Mouse (Mus musculus): ENCODE data around the gene Fam196a. TPM values are rescaled to one million over a fixed set of nuclear protein-coding genes. Genes with fewer than 3 reads are reported as not detected.
A peak's percentile ranks its signal among the peaks of the same experiment; 100 is the strongest.

Fam196a gene
- total and polyA plus RNA-seq, 2 experiments from 2014 or later, result 7.9 to 21.2 TPM

DNA sequence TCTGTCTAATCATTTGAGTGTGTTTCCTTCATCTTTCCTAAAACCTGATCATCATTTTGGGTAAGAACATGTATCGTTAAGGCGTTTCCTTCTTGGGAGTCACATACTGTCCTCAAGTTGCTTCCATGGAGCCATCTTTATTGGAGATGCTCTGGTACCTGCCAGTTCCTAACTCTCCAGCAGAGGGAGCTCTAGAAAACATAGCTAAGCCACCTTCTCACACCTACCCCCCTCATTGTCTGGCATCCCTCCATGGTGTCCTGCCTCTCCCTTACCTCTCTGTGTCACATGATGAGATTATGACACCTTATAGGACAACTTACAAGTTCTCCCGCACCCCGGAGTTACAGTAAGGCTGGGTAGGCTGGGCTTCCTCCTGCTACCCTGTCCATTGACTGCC is 45.3 kb downstream of the Fam196a start:
- Histone ChIP-seq H3K27me3 (ENCODE audit: insufficient read depth, low read length) (no peaks in the 10 kb centered on the region), H3K9me3 (ENCODE audit: low read length) (no peaks in the 10 kb centered on the region), H3K27ac (no peak overlapping the region), H3K36me3 (ENCODE audit: insufficient read depth, low read length) (no peaks in the 10 kb centered on the region), H3K4me1 (ENCODE audit: insufficient read depth, low read length) (no peaks in the 10 kb centered on the region), H3K9ac (replicated peaks; ENCODE audit: low read length) (no peak overlapping the region), H3K4me2 (ENCODE audit: low read depth, low read length) (no peak overlapping the region), H3K4me3 (ENCODE audit: low read length) (no peak overlapping the region)
- peak; percentile 56 for TF ChIP-seq CTCF (IDR thresholded peaks at IDR 0.05; ENCODE audit: low read depth)
- ATAC-seq (no peak), DNase-seq (ENCODE audit: low spot score) (no peak)
- WGBS, result 95% methylated on average over 4 of the region's 4 CpGs

DNA sequence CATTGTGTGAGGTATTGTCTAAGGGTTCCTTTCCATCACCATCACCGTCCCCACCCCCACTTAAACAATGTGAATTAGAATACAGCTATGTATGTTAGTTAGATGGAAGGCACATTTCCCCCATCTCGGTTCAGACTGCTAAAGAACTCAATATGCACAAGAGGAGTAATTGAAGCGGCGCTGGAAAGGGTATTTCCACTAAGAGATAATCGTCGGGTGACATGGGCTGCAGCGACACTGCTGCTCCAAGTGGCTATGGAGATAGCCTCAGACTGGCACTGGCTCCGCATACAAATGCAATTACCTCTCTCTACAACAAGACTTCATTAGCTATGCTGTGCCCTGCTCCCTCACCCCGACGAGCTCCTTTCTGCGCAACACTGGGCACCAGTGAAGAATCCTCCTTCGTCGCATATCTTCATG is 45.8 kb downstream of the Fam196a start:
- Histone ChIP-seq H3K36me3 (ENCODE audit: insufficient read depth, low read length) (no peaks in the 10 kb centered on the region), H3K27me3 (ENCODE audit: insufficient read depth, low read length) (no peaks in the 10 kb centered on the region), H3K4me3 (ENCODE audit: low read length) (no peak overlapping the region), H3K9ac (replicated peaks; ENCODE audit: low read length) (no peak overlapping the region), H3K9me3 (ENCODE audit: low read length) (no peaks in the 10 kb centered on the region), H3K4me1 (ENCODE audit: insufficient read depth, low read length) (no peaks in the 10 kb centered on the region), H3K4me2 (ENCODE audit: low read depth, low read length) (no peak overlapping the region), H3K27ac (no peak overlapping the region)
- 60% methylated on average over 13 of the region's 13 CpGs for WGBS
- ATAC-seq (no peak), DNase-seq (ENCODE audit: low spot score) (peak; percentile 44)
- 0 out of 2 replicates have a peak, but pooled peaks have one; percentile 7 for TF ChIP-seq CTCF (IDR thresholded peaks at IDR 0.05; ENCODE audit: low read depth)

DNA sequence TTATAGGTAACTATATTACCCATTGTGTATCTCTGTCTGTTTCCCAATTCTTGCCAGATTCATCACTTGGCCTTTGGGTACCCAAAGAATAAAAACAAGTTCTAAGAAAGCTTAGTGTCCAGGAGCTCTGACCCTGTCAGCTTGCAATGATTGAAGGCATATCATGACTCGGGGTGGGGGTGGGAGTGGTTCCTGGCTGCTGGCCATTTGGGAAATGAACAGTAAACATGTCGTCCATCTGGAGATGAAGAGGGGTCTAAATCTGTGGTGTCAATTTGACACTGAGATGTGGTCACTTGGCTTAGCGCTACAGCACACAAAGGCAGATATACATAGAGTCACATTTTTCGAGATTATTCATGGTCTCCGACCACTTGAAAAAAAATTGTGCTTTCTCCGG is 54.7 kb downstream of the Fam196a start:
- 56% methylated on average over 6 of the region's 6 CpGs for WGBS
- H3K4me1 ChIP-seq (ENCODE audit: insufficient read depth, low read length), result no peaks in the 10 kb centered on the region
- no peak overlapping the region for H3K9ac ChIP-seq (replicated peaks; ENCODE audit: low read length)
- H3K27me3 ChIP-seq (ENCODE audit: insufficient read depth, low read length), result no peaks in the 10 kb centered on the region
- H3K4me2 ChIP-seq (ENCODE audit: low read depth, low read length), result no peak overlapping the region
- DNase-seq (ENCODE audit: low spot score) (peak; percentile 30), ATAC-seq (no peak)
- H3K9me3 ChIP-seq (ENCODE audit: low read length), result no peaks in the 10 kb centered on the region
- no peak overlapping the region for H3K27ac ChIP-seq
- no peak overlapping the region for H3K4me3 ChIP-seq (ENCODE audit: low read length)
- TF ChIP-seq CTCF (IDR thresholded peaks at IDR 0.05; ENCODE audit: low read depth), result no peak
- H3K36me3 ChIP-seq (ENCODE audit: insufficient read depth, low read length), result no peaks in the 10 kb centered on the region; the same call in 1 of the 2 replicates

GRCm38 (mm10) chr7:134880431-134880830 is 57.8 kb downstream of the Fam196a start:
- Histone ChIP-seq H3K9me3 (ENCODE audit: low read length) (no peaks in the 10 kb centered on the region), H3K36me3 (ENCODE audit: insufficient read depth, low read length) (no peaks in the 10 kb centered on the region), H3K27me3 (ENCODE audit: insufficient read depth, low read length) (no peaks in the 10 kb centered on the region), H3K9ac (replicated peaks; ENCODE audit: low read length) (no peak overlapping the region), H3K4me1 (ENCODE audit: insufficient read depth, low read length) (no peaks in the 10 kb centered on the region), H3K4me3 (ENCODE audit: low read length) (no peak overlapping the region), H3K4me2 (ENCODE audit: low read depth, low read length) (no peak overlapping the region), H3K27ac (no peak overlapping the region)
- no peak for DNase-seq (ENCODE audit: low spot score)
- no peak for TF ChIP-seq CTCF (IDR thresholded peaks at IDR 0.05; ENCODE audit: low read depth)
- no peak for ATAC-seq
- 43% methylated on average over 6 of the region's 6 CpGs for WGBS

GRCm38 (mm10) chr7:134878985-134879384 is 59.2 kb downstream of the Fam196a start:
- H3K36me3 ChIP-seq (ENCODE audit: insufficient read depth, low read length), result no peaks in the 10 kb centered on the region
- no peak for TF ChIP-seq CTCF (IDR thresholded peaks at IDR 0.05; ENCODE audit: low read depth)
- H3K4me1 ChIP-seq (ENCODE audit: insufficient read depth, low read length), result no peaks in the 10 kb centered on the region
- no peak overlapping the region for H3K9ac ChIP-seq (replicated peaks; ENCODE audit: low read length)
- H3K27ac ChIP-seq, result no peak overlapping the region
- H3K4me3 ChIP-seq (ENCODE audit: low read length), result no peak overlapping the region
- H3K9me3 ChIP-seq (ENCODE audit: low read length), result no peaks in the 10 kb centered on the region
- no peak for ATAC-seq
- 29% methylated on average over 6 of the region's 6 CpGs for WGBS
- no peak overlapping the region for H3K4me2 ChIP-seq (ENCODE audit: low read depth, low read length)
- DNase-seq (ENCODE audit: low spot score), result no peak
- H3K27me3 ChIP-seq (ENCODE audit: insufficient read depth, low read length), result no peaks in the 10 kb centered on the region

DNA sequence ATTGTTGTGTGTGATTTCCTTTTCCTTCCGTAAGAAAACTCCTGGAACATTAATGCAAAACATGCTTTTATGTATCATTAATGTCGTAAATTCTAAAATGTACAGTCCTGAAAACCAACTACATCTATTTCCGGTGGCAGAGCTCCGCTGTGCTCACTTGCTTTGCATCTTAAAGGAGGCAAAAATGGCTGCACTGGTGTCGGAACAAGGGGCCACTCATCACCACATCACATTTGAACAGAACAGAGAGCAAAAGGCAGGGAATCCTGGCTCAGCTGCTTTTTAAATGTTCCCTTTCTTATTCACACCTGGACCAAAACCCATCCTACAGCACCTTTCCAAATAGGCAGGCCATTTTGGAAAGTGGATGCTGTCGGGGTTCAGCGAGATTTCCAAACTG is 65.2 kb downstream of the Fam196a start:
- 85% methylated on average over 7 of the region's 7 CpGs for WGBS
- ATAC-seq, result no peak

DNA sequence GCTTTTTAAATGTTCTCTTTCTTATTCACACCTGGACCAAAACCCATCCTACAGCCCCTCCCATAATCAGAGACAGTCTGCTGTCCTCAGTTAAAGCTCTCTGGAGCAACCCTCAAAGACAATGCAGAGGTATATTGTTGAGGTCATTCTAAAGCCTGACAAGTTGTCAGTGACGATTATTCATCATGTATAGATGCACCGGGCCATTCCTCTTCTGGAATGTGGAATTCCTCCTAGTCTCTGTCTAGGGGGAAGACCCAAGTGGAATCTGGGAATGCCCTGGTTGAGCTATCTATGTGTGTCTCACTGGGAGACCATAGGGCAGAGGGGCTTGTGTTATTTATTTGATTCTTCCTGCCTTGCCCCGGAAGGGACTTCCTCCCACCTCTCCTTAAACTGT is 65.7 kb downstream of the Fam196a start:
- no peak overlapping the region for H3K27ac ChIP-seq
- DNase-seq (ENCODE audit: low spot score) (no peak), ATAC-seq (no peak)
- no peaks in the 10 kb centered on the region for H3K9me3 ChIP-seq (ENCODE audit: low read length)
- no peak overlapping the region for H3K9ac ChIP-seq (replicated peaks; ENCODE audit: low read length)
- no peak overlapping the region for H3K4me3 ChIP-seq (ENCODE audit: low read length)
- H3K27me3 ChIP-seq (ENCODE audit: insufficient read depth, low read length), result no peaks in the 10 kb centered on the region
- 70% methylated on average over 3 of the region's 3 CpGs for WGBS
- H3K4me2 ChIP-seq (ENCODE audit: low read depth, low read length), result no peak overlapping the region
- H3K36me3 ChIP-seq (ENCODE audit: insufficient read depth, low read length), result no peaks in the 10 kb centered on the region
- no peak for TF ChIP-seq CTCF (IDR thresholded peaks at IDR 0.05; ENCODE audit: low read depth)
- H3K4me1 ChIP-seq (ENCODE audit: insufficient read depth, low read length), result no peaks in the 10 kb centered on the region

More for the DNA sequence above, 65.2 kb downstream of the Fam196a start:
- no peaks in the 10 kb centered on the region for H3K4me1 ChIP-seq (ENCODE audit: insufficient read depth, low read length)
- H3K9me3 ChIP-seq (ENCODE audit: low read length), result no peaks in the 10 kb centered on the region
- H3K27me3 ChIP-seq (ENCODE audit: insufficient read depth, low read length), result no peaks in the 10 kb centered on the region
- no peaks in the 10 kb centered on the region for H3K36me3 ChIP-seq (ENCODE audit: insufficient read depth, low read length)
- no peak overlapping the region for H3K27ac ChIP-seq
- no peak for DNase-seq (ENCODE audit: low spot score)
- no peak for TF ChIP-seq CTCF (IDR thresholded peaks at IDR 0.05; ENCODE audit: low read depth)
- no peak overlapping the region for H3K9ac ChIP-seq (replicated peaks; ENCODE audit: low read length)
- H3K4me3 ChIP-seq (ENCODE audit: low read length), result no peak overlapping the region
- no peak overlapping the region for H3K4me2 ChIP-seq (ENCODE audit: low read depth, low read length)

All from hindbrain, postnatal 0 days (tissue).